Mouse (Mus musculus) lung, embryonic 14.5 days (tissue): ENCODE data around the gene Zc3h13. TPM values are rescaled to one million over a fixed set of nuclear protein-coding genes. Genes with fewer than 3 reads are reported as not detected.

Experiments used
- ATAC-seq: fragments of 200-750 bp; cut with Nextera tagmentation; 2 replicates; pipeline ENCODE4 v1.8.0; 2017; ENCODE audit warnings: mild to moderate bottlenecking, moderate TSS enrichment, moderate library complexity; ENCODE audit not compliant: insufficient read depth
- DNase-seq: peaks from one replicate; pipeline ENCODE4 v3.0.0-alpha.2; 2015
- H3K27ac ChIP-seq: fragments of 300-500 bp; sonication (generic); 2 replicates; pipeline ENCODE4 v1.5.1; 2014; ENCODE audit warnings: low read depth, mild to moderate bottlenecking, moderate library complexity
- H3K27me3 ChIP-seq: fragments of 300-500 bp; sonication (generic); 2 replicates; pipeline ENCODE4 v1.6.1; 2014; ENCODE audit warnings: low read length, control low read depth; ENCODE audit not compliant: insufficient read depth
- H3K36me3 ChIP-seq: fragments of 300-500 bp; sonication (generic); 2 replicates; pipeline ENCODE4 v1.6.1; 2014; ENCODE audit warnings: control low read depth; ENCODE audit not compliant: insufficient read depth
- H3K4me1 ChIP-seq: fragments of 300-500 bp; sonication (generic); 2 replicates; pipeline ENCODE4 v1.6.1; 2014; ENCODE audit warnings: antibody characterized with exemption, control low read depth; ENCODE audit not compliant: insufficient read depth
- H3K4me2 ChIP-seq: fragments of 300-500 bp; sonication (generic); 2 replicates; pipeline ENCODE4 v1.6.1; 2014; ENCODE audit warnings: mild to moderate bottlenecking
- H3K4me3 ChIP-seq: fragments of 300-500 bp; sonication (generic); 2 replicates; pipeline ENCODE4 v1.5.1; 2014; ENCODE audit warnings: low read depth, low read length
- H3K9ac ChIP-seq: fragments of 300-500 bp; sonication (generic); 2 replicates; pipeline ENCODE4 v1.6.1; 2014
- H3K9me3 ChIP-seq: fragments of 300-500 bp; sonication (generic); 2 replicates; pipeline ENCODE4 v1.6.1; 2016; ENCODE audit warnings: low read depth, low read length, control low read depth
- CTCF ChIP-seq: IDR thresholded peaks from 2 replicates; pipeline ENCODE4 v1.5.1; 2016; ENCODE audit warnings: antibody characterized with exemption, low read depth
- WGBS: fragments of 180-500 bp; shearing (Covaris S2); extraction: QIAGEN DNeasy Blood & Tissue Kit; methylation state at CpG from one replicate; pipeline ENCODE4 v1.1.7; 2014; 5-methylcytosine and 5-hydroxymethylcytosine counted together
- polyA plus RNA-seq: library from polyadenylated mRNA; unstranded; fragments of >200 nt; fragmentation: Nextera tagmentation; extraction: Ambion mirVana; gene quantifications from 2 replicates; pipeline ENCODE4 v1.2.1, GENCODE M21; 2014

Zc3h13 gene
- polyA plus RNA-seq, 1 experiment from 2014 or later = 30.2 TPM

DNA sequence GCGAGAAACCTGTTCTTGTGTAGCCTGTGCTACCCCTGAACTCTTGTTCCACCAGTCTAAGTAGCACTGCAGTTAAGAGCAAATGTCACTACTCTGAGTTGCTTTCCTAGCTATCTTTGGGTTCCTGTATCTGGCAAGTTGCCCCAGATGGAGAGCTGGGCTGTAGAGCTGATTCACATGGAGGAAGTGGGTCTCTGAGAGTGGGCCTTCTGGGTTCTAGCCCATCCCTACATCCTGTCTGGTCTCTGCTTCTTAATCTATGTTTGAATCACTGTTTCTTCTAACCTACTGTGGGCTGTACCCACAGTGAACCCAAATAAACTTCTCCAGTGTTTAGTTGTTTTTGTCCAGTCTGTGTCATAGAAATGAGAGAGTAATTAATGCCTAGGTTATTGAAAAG lies 16.9 kb downstream of the Zc3h13 start:
- H3K9me3 ChIP-seq = no peaks in the 10 kb centered on the region
- no peak for ATAC-seq
- H3K9ac ChIP-seq = no peak overlapping the region
- no peaks in the 10 kb centered on the region for H3K27me3 ChIP-seq
- TF ChIP-seq CTCF = no peak
- no peak overlapping the region for H3K4me3 ChIP-seq
- H3K4me2 ChIP-seq = no peak overlapping the region
- no peak overlapping the region for H3K27ac ChIP-seq
- no peak for DNase-seq
- no peaks in the 10 kb centered on the region for H3K4me1 ChIP-seq
- WGBS = 84% methylated on average over 1 of the region's 1 CpGs
- H3K36me3 ChIP-seq = no peaks in the 10 kb centered on the region; the same call in 1 of the 2 replicates

DNA sequence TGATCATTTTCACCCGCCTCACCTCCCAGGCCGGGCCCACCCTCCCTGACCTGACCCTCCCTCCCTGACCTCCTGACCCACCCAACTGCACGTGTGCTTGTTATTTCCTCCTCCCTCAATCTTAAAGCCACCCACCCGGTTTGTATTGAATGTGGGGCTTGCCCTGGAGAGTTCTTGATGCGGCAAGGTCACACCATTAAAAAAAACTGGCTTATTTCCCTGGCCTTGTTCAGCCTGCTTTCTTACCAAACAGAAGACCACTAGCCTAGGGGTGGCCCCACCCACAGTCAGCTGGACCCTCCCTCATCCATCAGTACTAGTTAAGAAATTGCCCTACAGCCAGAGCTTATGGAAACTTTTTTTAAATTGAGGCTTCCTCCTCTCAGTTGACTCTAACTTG lies 19.6 kb downstream of the Zc3h13 start:
- no peaks in the 10 kb centered on the region for H3K9me3 ChIP-seq
- H3K4me1 ChIP-seq = no peaks in the 10 kb centered on the region
- no peak for DNase-seq
- no peak overlapping the region for H3K27ac ChIP-seq
- H3K36me3 ChIP-seq = no peaks in the 10 kb centered on the region; the same call in 1 of the 2 replicates
- no peak overlapping the region for H3K4me2 ChIP-seq
- H3K4me3 ChIP-seq = no peak overlapping the region
- H3K27me3 ChIP-seq = no peaks in the 10 kb centered on the region
- no peak overlapping the region for H3K9ac ChIP-seq
- ATAC-seq = no peak
- 49% methylated on average over 5 of the region's 5 CpGs for WGBS
- no peak for TF ChIP-seq CTCF

DNA sequence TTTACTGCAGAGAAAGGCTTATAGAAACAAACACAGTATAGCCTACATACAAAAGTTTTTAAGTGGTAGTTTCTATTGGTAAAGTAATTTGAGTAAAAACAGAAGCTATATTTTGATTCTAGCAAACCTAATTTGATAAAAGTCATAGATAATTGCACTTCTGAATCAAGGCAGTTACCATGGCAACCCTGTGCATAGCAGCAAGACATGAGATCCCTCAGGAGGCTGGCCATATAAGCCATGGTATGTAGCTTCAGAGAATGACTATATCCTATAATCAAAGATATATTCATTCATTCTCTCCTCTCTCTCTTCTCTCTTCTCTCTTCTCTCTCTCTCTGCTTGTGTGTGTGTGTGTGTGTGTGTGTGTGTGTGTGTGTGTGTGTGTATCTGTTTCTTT lies 23.7 kb downstream of the Zc3h13 start:
- H3K36me3 ChIP-seq = no peaks in the 10 kb centered on the region; the same call in 1 of the 2 replicates
- ATAC-seq = no peak
- H3K4me3 ChIP-seq = no peak overlapping the region
- no peak overlapping the region for H3K27ac ChIP-seq
- no peak overlapping the region for H3K9ac ChIP-seq
- no peaks in the 10 kb centered on the region for H3K27me3 ChIP-seq
- no peaks in the 10 kb centered on the region for H3K4me1 ChIP-seq
- no peak for TF ChIP-seq CTCF
- no peak for DNase-seq
- no peak overlapping the region for H3K4me2 ChIP-seq
- H3K9me3 ChIP-seq = no peaks in the 10 kb centered on the region

DNA sequence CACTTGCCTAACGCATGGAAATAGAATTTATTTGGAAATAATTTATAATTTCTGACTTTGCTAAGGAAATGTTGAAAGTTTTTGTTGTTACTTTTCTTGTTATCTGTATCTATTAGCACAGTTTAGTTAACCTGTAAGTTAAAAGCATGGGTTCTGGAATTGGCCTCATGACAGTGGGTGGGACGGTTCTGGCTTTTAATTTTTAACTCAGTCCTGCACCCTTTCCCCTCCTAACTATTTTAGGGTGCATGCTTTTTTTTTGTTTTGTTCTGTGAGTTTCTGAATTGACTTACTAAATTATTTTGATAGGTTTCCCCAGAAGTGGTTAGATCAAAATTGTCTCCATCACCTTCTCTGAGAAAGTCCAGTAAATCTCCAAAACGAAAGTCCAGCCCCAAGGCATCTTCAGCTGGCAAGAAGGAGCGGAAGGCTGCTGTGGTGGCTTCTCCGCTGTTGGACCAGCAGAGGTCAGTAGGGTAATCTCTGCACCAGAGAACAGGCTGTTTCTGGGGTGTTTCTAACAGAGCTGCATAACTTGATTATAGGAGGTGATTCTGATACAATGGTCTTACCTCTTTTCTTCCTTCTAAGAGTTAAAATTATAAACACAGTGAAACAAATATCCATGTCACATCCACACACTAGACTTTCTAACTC lies 25.3 kb downstream of the Zc3h13 start:
- 64% methylated on average over 5 of the region's 5 CpGs for WGBS
- Histone ChIP-seq H3K4me1 (no peaks in the 10 kb centered on the region), H3K36me3 (no peaks in the 10 kb centered on the region), H3K4me3 (no peak overlapping the region), H3K27me3 (no peaks in the 10 kb centered on the region), H3K9ac (no peak overlapping the region), H3K4me2 (no peak overlapping the region), H3K27ac (no peak overlapping the region), H3K9me3 (no peaks in the 10 kb centered on the region)
- peak; percentile 38; the same call in 1 of the 2 replicates for TF ChIP-seq CTCF
- ATAC-seq (no peak), DNase-seq (peak; percentile 24)

DNA sequence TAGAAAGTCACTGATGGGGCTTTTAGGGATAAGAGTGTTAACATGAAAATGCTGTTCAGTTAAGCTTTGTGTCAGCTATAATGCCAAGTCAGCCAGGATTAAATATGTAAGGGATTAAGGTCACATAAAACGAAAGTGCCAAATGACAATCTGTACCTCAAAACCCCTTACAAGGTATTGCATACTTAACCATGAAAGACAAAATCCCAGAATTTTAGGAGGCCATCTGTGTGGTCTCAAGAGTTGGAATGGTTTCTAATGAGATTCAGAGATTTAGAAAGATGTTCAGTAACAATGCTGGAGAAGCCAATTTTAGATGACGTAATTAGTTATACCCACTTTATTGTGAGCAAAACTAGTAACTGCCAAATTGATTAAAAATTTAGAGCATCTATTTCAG lies 30.3 kb downstream of the Zc3h13 start:
- no peak for ATAC-seq
- Histone ChIP-seq H3K4me2 (no peak overlapping the region), H3K36me3 (no peaks in the 10 kb centered on the region), H3K4me1 (no peaks in the 10 kb centered on the region), H3K9ac (no peak overlapping the region), H3K9me3 (no peaks in the 10 kb centered on the region), H3K4me3 (no peak overlapping the region), H3K27me3 (no peaks in the 10 kb centered on the region), H3K27ac (no peak overlapping the region)
- TF ChIP-seq CTCF = no peak
- DNase-seq = no peak
- WGBS = 85% methylated on average over 2 of the region's 2 CpGs

DNA sequence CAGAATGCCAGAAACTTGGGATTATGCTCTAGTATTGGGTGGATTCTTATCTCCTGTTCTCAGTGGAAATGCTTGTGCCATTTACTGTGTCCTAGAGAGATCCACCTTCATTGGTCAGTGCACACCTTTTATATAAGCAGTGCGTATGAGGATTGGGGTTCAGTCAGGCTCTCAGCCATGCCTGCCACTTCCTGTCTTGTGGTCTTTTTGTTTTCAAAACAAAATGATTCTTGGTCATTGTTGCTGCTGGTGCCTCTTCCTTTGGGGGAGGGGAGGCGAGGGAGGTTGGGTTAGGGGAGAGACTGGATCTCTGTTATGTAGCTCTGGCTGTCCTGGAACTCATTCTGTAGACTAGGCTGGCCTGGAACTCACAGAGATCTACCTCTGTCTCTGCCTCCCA lies 34.6 kb downstream of the Zc3h13 start:
- H3K4me2 ChIP-seq = no peak overlapping the region
- ATAC-seq (no peak), DNase-seq (no peak)
- H3K27ac ChIP-seq = no peak overlapping the region
- no peaks in the 10 kb centered on the region for H3K4me1 ChIP-seq
- peaks cover 19% of the 10 kb centered on the region; the same call in 1 of the 2 replicates for H3K36me3 ChIP-seq
- H3K9me3 ChIP-seq = no peaks in the 10 kb centered on the region
- WGBS = 87% methylated on average over 2 of the region's 2 CpGs
- H3K9ac ChIP-seq = no peak overlapping the region
- no peak overlapping the region for H3K4me3 ChIP-seq
- no peaks in the 10 kb centered on the region for H3K27me3 ChIP-seq
- TF ChIP-seq CTCF = no peak

DNA sequence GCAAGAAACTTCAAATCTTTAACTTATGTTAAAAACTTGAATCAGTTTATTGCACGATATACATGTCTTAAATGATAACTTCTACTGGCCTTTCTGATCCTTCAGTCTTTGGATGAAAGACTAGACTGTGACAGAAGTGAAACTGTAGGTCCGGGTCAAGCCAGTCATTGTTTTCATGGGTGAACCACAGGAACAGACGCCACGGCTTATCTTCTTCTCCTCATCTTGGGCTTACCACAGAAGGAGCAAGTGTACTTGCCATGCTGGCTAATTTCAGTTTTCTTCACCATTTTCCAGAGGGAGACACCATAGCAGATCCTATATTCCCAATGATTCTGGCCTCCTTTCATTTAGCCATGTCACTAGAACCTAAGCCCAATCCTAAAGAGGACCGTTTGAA lies 36.1 kb downstream of the Zc3h13 start:
- Histone ChIP-seq H3K27me3 (no peaks in the 10 kb centered on the region), H3K9me3 (no peaks in the 10 kb centered on the region), H3K4me3 (no peak overlapping the region), H3K4me2 (no peak overlapping the region), H3K36me3 (peaks cover 27% of the 10 kb centered on the region; the same call in 1 of the 2 replicates), H3K27ac (no peak overlapping the region), H3K9ac (no peak overlapping the region), H3K4me1 (no peaks in the 10 kb centered on the region)
- ATAC-seq (no peak), DNase-seq (no peak)
- TF ChIP-seq CTCF = no peak
- 89% methylated on average over 5 of the region's 5 CpGs for WGBS

DNA sequence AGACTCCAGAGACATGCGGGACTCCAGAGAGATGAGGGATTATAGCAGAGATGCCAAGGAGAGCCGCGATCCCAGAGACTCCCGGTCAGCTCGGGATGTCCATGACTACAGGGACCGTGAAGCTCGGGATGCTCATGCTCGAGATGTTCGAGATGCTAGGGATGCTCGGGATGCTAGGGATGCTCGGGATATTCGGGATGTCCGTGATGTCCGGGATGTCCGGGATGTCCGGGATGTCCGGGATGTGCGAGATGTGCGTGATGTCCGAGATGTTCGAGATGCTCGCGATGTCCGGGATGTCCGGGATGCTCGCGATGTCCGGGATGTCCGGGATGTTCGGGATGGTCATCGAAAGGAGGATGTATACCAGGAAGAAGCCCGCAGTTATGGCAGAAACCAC lies 39.2 kb downstream of the Zc3h13 start:
- H3K27me3 ChIP-seq = no peaks in the 10 kb centered on the region
- no peak overlapping the region for H3K4me2 ChIP-seq
- ATAC-seq = no peak
- H3K9ac ChIP-seq = no peak overlapping the region
- 95% methylated on average over 32 of the region's 32 CpGs for WGBS
- no peak for DNase-seq
- no peaks in the 10 kb centered on the region for H3K4me1 ChIP-seq
- peaks cover 36% of the 10 kb centered on the region; the same call in 1 of the 2 replicates for H3K36me3 ChIP-seq
- H3K4me3 ChIP-seq = no peak overlapping the region
- no peak for TF ChIP-seq CTCF
- no peaks in the 10 kb centered on the region for H3K9me3 ChIP-seq
- no peak overlapping the region for H3K27ac ChIP-seq
